ENCODE assay signal across 8 mouse cellular contexts in genomic region chr5:53274811-53275355, GRCm38 (mm10). TPM values are rescaled to one million over a fixed set of nuclear protein-coding genes. Genes with fewer than 3 reads are reported as not detected.
A peak's percentile ranks its signal among the peaks of the same experiment; 100 is the strongest.
DNase-seq lines count a peak whose midpoint lies in the region; ATAC-seq and TF ChIP-seq lines count a peak whose summit lies in the region.

No protein-coding gene starts in this region.

- H3K4me3 ChIP-seq in liver, embryonic 11.5 days (ENCODE audit: low read depth, low read length) = no peak overlapping the region
- H3K4me3 ChIP-seq in lung, embryonic 14.5 days (ENCODE audit: low read depth, low read length) = no peak overlapping the region

- peak; percentile 67 for TF ChIP-seq CTCF in lung, embryonic 14.5 days (IDR thresholded peaks at IDR 0.05; ENCODE audit: low read depth)

- intact Hi-C loops in heart, postnatal 10 days (cut with DNase I) = loop anchor here (10.0 kb wide), 1 partner anchor 390 kb away; no protein-coding TSS in a partner anchor

- no peaks in the 10 kb centered on the region for H3K9me3 ChIP-seq in liver, embryonic 11.5 days (ENCODE audit: control insufficient read depth, low read length)
- no peaks in the 10 kb centered on the region for H3K9me3 ChIP-seq in lung, embryonic 14.5 days (ENCODE audit: low read depth, low read length)

- H3K4me1 ChIP-seq in liver, embryonic 11.5 days (replicated peaks; ENCODE audit: control insufficient read depth, insufficient read depth, low read length) = 0 out of 2 replicates have a peak, but pooled peaks cover 4% of the 10 kb centered on the region
- no peaks in the 10 kb centered on the region for H3K4me1 ChIP-seq in lung, embryonic 14.5 days (ENCODE audit: insufficient read depth)

- no peak for ATAC-seq in liver, embryonic 11.5 days (replicated peaks; ENCODE audit: low FRiP score)
- ATAC-seq in lung, embryonic 14.5 days (ENCODE audit: insufficient read depth) = no peak

- H3K36me3 ChIP-seq in liver, embryonic 11.5 days (ENCODE audit: control insufficient read depth, insufficient read depth, low read length) = peaks cover 5% of the 10 kb centered on the region; the same call in 1 of the 2 replicates
- H3K36me3 ChIP-seq in lung, embryonic 14.5 days (ENCODE audit: insufficient read depth) = peaks cover 10% of the 10 kb centered on the region

- WGBS in liver, embryonic 11.5 days = 62% methylated on average over 5 of the region's 5 CpGs
- 46% methylated on average over 5 of the region's 5 CpGs for WGBS in lung, embryonic 14.5 days

- H3K27me3 ChIP-seq in liver, embryonic 11.5 days (replicated peaks; ENCODE audit: control insufficient read depth, insufficient read depth, low read length) = no peaks in the 10 kb centered on the region
- H3K27me3 ChIP-seq in lung, embryonic 14.5 days (ENCODE audit: insufficient read depth, low read length) = no peaks in the 10 kb centered on the region

- no peak overlapping the region for H3K9ac ChIP-seq in liver, embryonic 11.5 days (ENCODE audit: low read depth, low read length)
- H3K9ac ChIP-seq in lung, embryonic 14.5 days = no peak overlapping the region

- peak; percentile 61 for DNase-seq in adrenal gland, postnatal 14 days
- no peak for DNase-seq in adrenal gland, adult 2 months
- peak; percentile 15 for DNase-seq in liver
- no peak for DNase-seq in liver, embryonic 11.5 days (ENCODE audit: low spot score)
- DNase-seq in cerebellum, postnatal 36 days = peak; percentile 49 to 61
- peak; percentile 63 to 76 for DNase-seq in heart, postnatal 10 days
- DNase-seq in lung, embryonic 14.5 days = peak; percentile 75
- DNase-seq in neural tube, embryonic 10.5 days (ENCODE audit: extremely low spot score, low spot score) = no peak

- no peak overlapping the region for H3K4me2 ChIP-seq in liver, embryonic 11.5 days
- no peak overlapping the region for H3K4me2 ChIP-seq in lung, embryonic 14.5 days

- H3K27ac ChIP-seq in liver, embryonic 11.5 days (ENCODE audit: low read depth, low read length) = no peak overlapping the region
- H3K27ac ChIP-seq in lung, embryonic 14.5 days (ENCODE audit: low read depth) = no peak overlapping the region

RNA-seq across cellular contexts. Expression of gene Smim20, which starts 8.0 kb away (rescaled TPM):
- 63.7 and 65.9 TPM in 2 replicates for total RNA-seq in adrenal gland, postnatal 14 days (2021)
- 10 to 100 TPM; 50.0 to 68.7 TPM for total RNA-seq in adrenal gland, adult 2 months (2021)
- polyA plus RNA-seq in adrenal gland, adult 2 months (2012; rRNA removed) = 53.3 and 66.0 TPM in 2 replicates
- 64.4 and 70.2 TPM in 2 replicates for polyA plus RNA-seq in liver, embryonic 11.5 days (2014; fragmentation: Nextera tagmentation; extraction: Ambion mirVana)
- 10 to 100 TPM; 87.8 to 88.7 TPM for total RNA-seq in heart, postnatal 10 days (2021)
- polyA plus RNA-seq in lung, embryonic 14.5 days (2014; fragmentation: Nextera tagmentation; extraction: Ambion mirVana) = 93.7 and 98.3 TPM in 2 replicates

Comparison
In these comparisons a context has a peak if more than half of its experiments do, and no peak if none do; other contexts are left out.
1. DNase-seq: peak in adrenal gland, postnatal 14 days (single experiment), liver (single experiment), cerebellum, postnatal 36 days (2 of 2), heart, postnatal 10 days (2 of 2) and lung, embryonic 14.5 days (single experiment); none in adrenal gland, adult 2 months (single experiment), liver, embryonic 11.5 days (single experiment) and neural tube, embryonic 10.5 days (single experiment).